Mouse (Mus musculus): Measurements from ENCODE around the gene Lrrn2. TPM values are rescaled to one million over a fixed set of nuclear protein-coding genes. Genes with fewer than 3 reads are reported as not detected.

The Lrrn2 gene
- polyA plus RNA-seq, 1 experiment, result 0.46 TPM

DNA sequence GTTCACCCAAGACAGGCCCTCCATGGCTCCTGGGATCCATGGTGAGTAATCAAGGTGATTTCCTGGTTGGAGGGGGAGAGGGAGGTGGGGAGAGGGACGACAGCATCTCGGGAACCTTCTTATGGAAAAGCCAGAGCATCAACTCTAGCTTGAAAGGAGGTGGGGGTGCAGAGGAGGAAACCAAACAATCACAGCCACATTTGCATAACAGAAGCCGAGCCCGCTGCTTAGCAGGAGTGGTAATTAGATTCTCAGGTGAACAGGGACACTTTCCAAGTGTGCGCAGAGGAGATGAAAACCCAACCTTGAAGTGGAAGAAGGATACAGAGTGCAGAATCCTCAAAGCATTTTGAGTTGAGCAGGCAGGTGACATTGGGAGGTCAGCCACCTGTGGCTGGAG lies 29.3 kb upstream of the Lrrn2 start:
- TF ChIP-seq POLR2A (IDR thresholded peaks at IDR 0.05; ENCODE audit: low read depth, low read length), result no peak
- no peak for TF ChIP-seq CTCF (IDR thresholded peaks at IDR 0.05; ENCODE audit: borderline replicate concordance, insufficient read depth, low read length)
- no peaks in the 10 kb centered on the region for H3K4me1 ChIP-seq (ENCODE audit: control insufficient read depth, insufficient read depth, low read length)

DNA sequence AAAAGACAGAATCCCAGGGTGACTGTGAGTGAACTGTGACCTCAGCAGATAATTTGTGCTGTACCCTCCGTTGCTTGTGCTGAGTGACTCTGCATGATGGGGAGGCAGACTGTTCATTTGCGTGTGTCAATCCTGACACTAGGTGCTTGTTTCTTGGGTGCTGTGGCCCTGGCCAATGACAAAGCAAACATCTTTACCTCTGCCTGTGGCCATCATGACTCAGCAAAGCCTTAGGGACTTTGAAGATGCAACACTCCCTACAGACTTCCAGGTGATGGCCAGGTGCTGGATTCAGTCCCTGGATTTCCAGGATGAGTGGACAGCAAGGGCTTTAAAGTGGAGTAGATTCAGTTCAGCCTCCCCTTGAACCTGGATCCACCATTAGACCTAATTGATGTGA lies 28.8 kb upstream of the Lrrn2 start:
- no peaks in the 10 kb centered on the region for H3K4me1 ChIP-seq (ENCODE audit: control insufficient read depth, insufficient read depth, low read length)
- no peak overlapping the region for H3K27ac ChIP-seq (ENCODE audit: insufficient read depth, low read length)
- TF ChIP-seq CTCF (IDR thresholded peaks at IDR 0.05; ENCODE audit: borderline replicate concordance, insufficient read depth, low read length) (no peak), POLR2A (IDR thresholded peaks at IDR 0.05; ENCODE audit: low read depth, low read length) (no peak)
- no peak overlapping the region for H3K4me3 ChIP-seq (ENCODE audit: insufficient read depth, low read length)

More for the DNA sequence above, 29.3 kb upstream of the Lrrn2 start:
- H3K27ac ChIP-seq (ENCODE audit: insufficient read depth, low read length), result no peak overlapping the region
- no peak overlapping the region for H3K4me3 ChIP-seq (ENCODE audit: insufficient read depth, low read length)

- no peak overlapping the region for H3K4me3 ChIP-seq (ENCODE audit: insufficient read depth, low read length)
- H3K4me1 ChIP-seq (ENCODE audit: control insufficient read depth, insufficient read depth, low read length), result no peaks in the 10 kb centered on the region
- no peak overlapping the region for H3K27ac ChIP-seq (ENCODE audit: insufficient read depth, low read length)
- TF ChIP-seq POLR2A (IDR thresholded peaks at IDR 0.05; ENCODE audit: low read depth, low read length), result no peak
- no peak for TF ChIP-seq CTCF (IDR thresholded peaks at IDR 0.05; ENCODE audit: borderline replicate concordance, insufficient read depth, low read length)
Observed at GRCm38 (mm10) chr1:132851771-132852170, 28.3 kb upstream of the Lrrn2 start.

DNA sequence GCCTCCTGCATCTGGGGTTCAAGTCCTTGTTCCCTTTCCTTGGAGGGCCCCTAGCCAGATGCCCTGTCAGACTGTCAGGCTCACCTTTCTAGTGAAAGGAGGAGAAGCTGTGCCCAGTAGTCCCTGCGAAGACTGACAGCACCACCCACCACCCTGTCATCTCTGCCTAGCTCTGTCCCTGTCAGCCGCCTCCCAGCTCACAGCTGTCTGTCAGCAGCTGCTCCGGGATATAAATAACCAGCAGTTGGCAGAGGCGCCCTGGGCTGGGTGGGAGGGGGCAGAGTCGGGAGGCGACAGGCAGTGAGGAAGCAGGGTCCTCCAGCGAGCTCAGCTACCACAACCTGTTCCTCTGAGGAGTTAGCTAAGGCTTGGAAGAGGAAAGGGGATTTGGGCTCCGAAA lies 26.8 kb upstream of the Lrrn2 start:
- Histone ChIP-seq H3K27ac (ENCODE audit: insufficient read depth, low read length) (no peak overlapping the region), H3K4me1 (ENCODE audit: control insufficient read depth, insufficient read depth, low read length) (no peaks in the 10 kb centered on the region), H3K4me3 (ENCODE audit: insufficient read depth, low read length) (no peak overlapping the region)
- TF ChIP-seq CTCF (IDR thresholded peaks at IDR 0.05; ENCODE audit: borderline replicate concordance, insufficient read depth, low read length), result no peak
- TF ChIP-seq POLR2A (IDR thresholded peaks at IDR 0.05; ENCODE audit: low read depth, low read length), result no peak

GRCm38 (mm10) chr1:132858516-132859383 lies 21.3 kb upstream of the Lrrn2 start:
- H3K4me3 ChIP-seq (ENCODE audit: insufficient read depth, low read length), result no peak overlapping the region
- H3K27ac ChIP-seq (ENCODE audit: insufficient read depth, low read length), result no peak overlapping the region
- no peaks in the 10 kb centered on the region for H3K4me1 ChIP-seq (ENCODE audit: control insufficient read depth, insufficient read depth, low read length)
- no peak for TF ChIP-seq CTCF (IDR thresholded peaks at IDR 0.05; ENCODE audit: borderline replicate concordance, insufficient read depth, low read length)
- no peak for TF ChIP-seq POLR2A (IDR thresholded peaks at IDR 0.05; ENCODE audit: low read depth, low read length)

- H3K4me1 ChIP-seq (ENCODE audit: control insufficient read depth, insufficient read depth, low read length), result no peaks in the 10 kb centered on the region
- H3K27ac ChIP-seq (ENCODE audit: insufficient read depth, low read length), result no peak overlapping the region
- no peak overlapping the region for H3K4me3 ChIP-seq (ENCODE audit: insufficient read depth, low read length)
- no peak for TF ChIP-seq CTCF (IDR thresholded peaks at IDR 0.05; ENCODE audit: borderline replicate concordance, insufficient read depth, low read length)
- TF ChIP-seq POLR2A (IDR thresholded peaks at IDR 0.05; ENCODE audit: low read depth, low read length), result no peak
Observed at GRCm38 (mm10) chr1:132864220-132864619, 15.9 kb upstream of the Lrrn2 start.

DNA sequence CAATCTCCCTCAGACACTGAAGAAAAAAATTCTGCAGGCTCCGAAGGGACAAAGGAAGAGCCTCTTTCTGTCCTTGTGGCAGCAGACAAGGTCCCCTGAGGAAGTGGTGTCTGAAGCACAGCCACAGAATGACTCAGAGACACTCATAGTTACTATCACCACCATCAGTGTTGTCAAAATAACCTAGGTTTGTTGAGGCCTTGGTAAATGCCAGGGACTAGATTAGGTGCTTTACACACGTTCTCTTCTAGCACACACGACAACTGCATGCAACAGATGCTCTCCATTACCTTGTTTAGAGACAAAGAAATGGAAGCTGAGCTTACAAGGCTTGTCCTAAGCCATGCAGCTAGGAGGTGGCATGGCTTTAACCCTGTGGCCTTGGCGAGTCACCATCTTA lies 14.5 kb upstream of the Lrrn2 start:
- H3K4me1 ChIP-seq (ENCODE audit: control insufficient read depth, insufficient read depth, low read length), result no peaks in the 10 kb centered on the region
- no peak overlapping the region for H3K27ac ChIP-seq (ENCODE audit: insufficient read depth, low read length)
- H3K4me3 ChIP-seq (ENCODE audit: insufficient read depth, low read length), result no peak overlapping the region
- TF ChIP-seq CTCF (IDR thresholded peaks at IDR 0.05; ENCODE audit: borderline replicate concordance, insufficient read depth, low read length) (no peak), POLR2A (IDR thresholded peaks at IDR 0.05; ENCODE audit: low read depth, low read length) (no peak)

- Histone ChIP-seq H3K27ac (ENCODE audit: insufficient read depth, low read length) (no peak overlapping the region), H3K4me1 (ENCODE audit: control insufficient read depth, insufficient read depth, low read length) (no peaks in the 10 kb centered on the region), H3K4me3 (ENCODE audit: insufficient read depth, low read length) (no peak overlapping the region)
- no peak for TF ChIP-seq CTCF (IDR thresholded peaks at IDR 0.05; ENCODE audit: borderline replicate concordance, insufficient read depth, low read length)
- no peak for TF ChIP-seq POLR2A (IDR thresholded peaks at IDR 0.05; ENCODE audit: low read depth, low read length)
Observed at GRCm38 (mm10) chr1:132870327-132870726, 9.7 kb upstream of the Lrrn2 start.

DNA sequence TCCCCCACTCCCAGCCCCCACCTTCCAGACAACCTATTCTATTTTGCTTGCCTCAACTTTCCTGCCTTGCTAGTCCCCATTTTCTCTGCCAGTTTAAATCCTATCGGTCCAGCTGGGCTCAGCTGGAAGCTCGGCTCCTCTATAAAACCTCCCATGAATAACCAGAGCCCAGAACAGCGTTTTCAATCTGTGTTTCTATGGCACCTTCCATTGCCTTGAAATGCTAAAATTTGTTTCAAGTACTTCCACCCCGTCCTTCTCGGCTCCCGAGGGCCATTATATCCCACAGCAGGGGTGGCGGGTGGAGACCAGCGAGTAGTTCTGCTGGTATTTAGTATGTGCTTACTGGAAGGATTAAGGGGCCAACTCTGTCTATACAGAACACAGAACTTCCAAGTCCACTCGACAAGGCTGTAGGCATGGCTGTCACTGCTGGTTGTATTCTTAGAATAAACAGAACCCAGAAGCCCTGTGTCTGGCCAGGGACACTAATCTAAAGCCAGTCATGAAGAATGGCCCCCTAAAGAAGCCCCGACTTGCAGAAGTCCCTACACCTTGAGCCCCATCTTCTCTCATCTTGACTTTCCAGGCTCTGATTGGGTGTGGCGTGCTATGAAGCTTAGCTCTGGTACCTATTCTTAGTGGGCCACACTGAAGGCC lies 992 bp upstream of the Lrrn2 start:
- no peak for TF ChIP-seq POLR2A (IDR thresholded peaks at IDR 0.05; ENCODE audit: low read depth, low read length)
- no peak for TF ChIP-seq CTCF (IDR thresholded peaks at IDR 0.05; ENCODE audit: borderline replicate concordance, insufficient read depth, low read length)
- no peaks in the 10 kb centered on the region for H3K4me1 ChIP-seq (ENCODE audit: control insufficient read depth, insufficient read depth, low read length)
- no peak overlapping the region for H3K27ac ChIP-seq (ENCODE audit: insufficient read depth, low read length)
- no peak overlapping the region for H3K4me3 ChIP-seq (ENCODE audit: insufficient read depth, low read length)

DNA sequence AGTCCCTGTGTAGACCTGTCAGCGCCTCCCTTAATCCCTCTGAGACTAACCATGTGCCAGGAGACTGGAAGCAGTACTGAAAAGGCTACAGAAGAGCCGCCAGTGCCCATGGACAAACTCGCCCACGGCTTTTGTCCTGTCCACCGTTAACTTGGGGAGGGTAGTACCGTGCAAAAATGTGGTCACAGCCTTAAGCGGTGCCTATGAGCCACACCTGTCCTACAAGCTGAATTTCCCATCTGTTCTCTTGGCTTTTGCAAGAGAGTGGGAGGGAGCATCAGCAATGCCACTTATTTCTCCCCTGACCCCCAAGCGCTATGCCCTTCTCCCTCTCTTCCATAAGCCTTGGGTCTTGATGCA lies 292 bp upstream of the Lrrn2 start:
- no peaks in the 10 kb centered on the region for H3K4me1 ChIP-seq (ENCODE audit: control insufficient read depth, insufficient read depth, low read length)
- TF ChIP-seq POLR2A (IDR thresholded peaks at IDR 0.05; ENCODE audit: low read depth, low read length) (no peak), CTCF (IDR thresholded peaks at IDR 0.05; ENCODE audit: borderline replicate concordance, insufficient read depth, low read length) (no peak)
- peak overlapping the region; percentile 50 for H3K4me3 ChIP-seq (ENCODE audit: insufficient read depth, low read length)
- H3K27ac ChIP-seq (ENCODE audit: insufficient read depth, low read length), result no peak overlapping the region
